Mouse (Mus musculus) adipocyte (in vitro differentiated cells): ENCODE results near the gene Lrrtm4.

Experiments used
- DNase-seq: peaks from one replicate; pipeline ENCODE4 v3.0.0-alpha.2; 2016; ENCODE audit warnings: low spot score

Gene Lrrtm4

DNA sequence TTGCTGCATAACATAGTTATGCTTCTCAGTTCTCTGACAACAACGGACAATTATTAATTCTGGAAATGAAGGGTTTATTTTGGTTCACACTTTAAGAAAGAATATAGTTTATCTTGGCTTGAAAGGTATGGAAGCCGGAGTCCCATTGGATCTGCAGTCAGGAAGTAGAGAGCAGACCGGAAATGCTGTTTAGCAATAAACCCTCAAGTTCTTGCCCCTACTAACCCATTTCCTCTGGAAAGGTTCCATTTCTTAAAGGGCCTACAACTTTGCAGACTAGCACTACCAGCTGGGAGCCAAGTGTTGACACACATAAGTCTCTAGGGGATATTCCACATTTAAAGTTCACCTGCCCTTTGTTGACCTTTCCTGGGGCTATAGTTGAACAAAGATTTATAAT lies 309.7 kb downstream of the Lrrtm4 start:
- DNase-seq, result no peak

DNA sequence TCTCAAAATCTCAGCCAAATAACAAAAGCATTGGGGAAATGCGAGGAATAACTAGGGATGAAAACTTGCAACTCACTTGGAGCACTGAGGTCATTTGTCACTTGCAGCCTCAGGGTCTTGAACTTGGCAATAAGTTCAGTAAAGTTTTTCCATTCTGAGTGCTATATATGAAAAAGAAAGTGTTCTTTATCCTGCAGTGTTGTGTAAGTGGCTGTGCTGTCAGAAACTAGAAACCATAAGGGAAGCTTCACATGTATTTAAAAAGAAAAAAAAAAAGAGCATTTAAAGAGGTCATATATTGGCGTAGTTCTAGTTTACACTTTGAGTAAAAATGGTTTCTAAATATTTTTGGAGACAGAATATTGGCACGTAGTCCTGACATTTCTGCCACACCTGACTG lies 313.1 kb downstream of the Lrrtm4 start:
- DNase-seq, result no peak

DNA sequence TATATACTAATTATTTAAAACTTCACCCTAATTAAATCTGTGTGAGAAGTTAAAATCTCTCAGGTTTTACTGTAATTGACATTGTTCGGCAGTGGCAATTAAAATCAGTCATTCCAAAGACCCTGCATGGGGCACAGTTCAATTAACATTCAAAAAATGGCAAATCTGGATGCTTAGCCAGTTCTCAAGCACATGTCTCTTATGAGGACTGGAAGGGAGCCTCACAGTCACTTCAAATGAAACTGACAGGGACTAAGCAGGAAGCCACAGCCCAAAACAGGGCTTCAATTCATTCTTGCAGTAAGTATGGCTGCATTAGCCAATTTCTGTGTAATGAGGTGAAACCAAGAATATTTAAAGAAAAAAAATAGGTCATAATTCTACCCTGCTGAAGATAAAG lies 333.6 kb downstream of the Lrrtm4 start:
- DNase-seq, result no peak

DNA sequence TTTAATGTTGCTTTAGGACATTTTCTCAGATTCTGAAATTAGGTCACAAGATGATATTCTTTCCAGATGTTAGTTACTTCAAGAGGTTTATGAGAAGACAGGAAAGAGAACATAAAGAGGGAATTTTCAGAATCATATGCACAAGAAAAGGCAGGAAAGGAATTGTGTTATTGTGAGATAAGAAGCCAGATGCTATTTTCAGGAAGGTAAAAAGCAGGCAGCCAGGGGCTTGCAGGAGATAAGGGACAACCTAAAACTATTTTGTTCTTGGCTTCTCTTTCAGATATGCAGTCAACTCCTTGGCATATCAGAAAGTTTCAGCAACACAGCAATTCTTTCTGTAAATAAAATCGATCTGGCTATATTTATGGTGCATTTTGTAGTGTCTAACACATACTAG lies 338.4 kb downstream of the Lrrtm4 start:
- DNase-seq, result no peak

DNA sequence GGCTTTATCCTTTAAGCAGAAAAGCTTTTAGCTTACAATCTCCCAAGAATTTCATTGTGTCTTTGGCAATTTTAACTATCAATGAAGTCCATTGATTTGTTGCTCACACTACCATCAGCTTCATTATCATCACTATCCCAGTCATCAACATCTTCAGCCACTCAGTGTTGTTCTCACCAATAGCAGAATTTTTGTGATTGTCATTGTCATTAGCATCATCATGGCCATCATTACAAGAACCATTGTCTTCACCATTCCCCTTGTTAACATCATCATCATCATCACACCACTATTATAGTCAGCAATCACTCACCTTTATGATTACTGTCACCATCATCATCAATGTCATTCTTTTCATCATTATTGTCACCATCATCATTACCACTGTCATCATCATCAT lies 344.9 kb downstream of the Lrrtm4 start:
- DNase-seq, result no peak

DNA sequence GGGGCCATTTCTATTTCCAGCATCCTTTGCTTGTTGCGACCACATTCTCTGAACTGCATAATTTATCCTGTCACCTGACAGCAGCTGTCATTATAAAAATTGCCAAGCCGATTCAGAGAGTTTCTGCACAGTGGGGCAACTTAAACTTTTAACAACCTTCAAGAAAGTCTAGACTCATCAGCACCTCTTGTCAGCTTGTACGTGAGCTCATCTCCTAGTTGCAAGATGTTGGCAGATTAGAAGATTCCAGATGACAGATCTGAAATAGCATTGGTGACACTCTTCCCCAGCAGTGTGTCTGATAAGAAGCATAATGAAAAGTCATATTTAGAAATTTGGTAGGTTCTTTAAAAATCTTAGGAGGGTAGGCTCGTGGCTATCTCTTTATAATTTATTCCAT lies 347.9 kb downstream of the Lrrtm4 start:
- DNase-seq, result no peak

DNA sequence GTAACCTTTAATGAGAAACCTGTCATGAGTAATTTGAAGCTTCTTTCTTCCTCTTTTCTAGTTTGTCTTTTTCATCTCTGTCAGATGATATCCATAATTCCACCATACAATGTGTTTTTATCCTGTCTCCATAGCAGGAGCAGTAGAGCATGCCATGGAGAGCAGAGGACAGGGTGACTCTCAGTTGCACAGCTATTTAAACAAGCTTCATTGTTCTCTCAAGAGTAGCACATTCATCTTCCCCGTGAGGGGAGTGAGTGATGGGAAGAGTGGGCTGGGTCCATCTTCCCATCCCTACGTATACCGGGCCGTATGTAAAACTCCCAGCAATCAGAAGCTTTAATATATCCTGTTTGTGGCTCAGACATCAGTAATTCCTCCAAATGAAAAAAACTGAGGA lies 370.9 kb downstream of the Lrrtm4 start:
- no peak for DNase-seq

DNA sequence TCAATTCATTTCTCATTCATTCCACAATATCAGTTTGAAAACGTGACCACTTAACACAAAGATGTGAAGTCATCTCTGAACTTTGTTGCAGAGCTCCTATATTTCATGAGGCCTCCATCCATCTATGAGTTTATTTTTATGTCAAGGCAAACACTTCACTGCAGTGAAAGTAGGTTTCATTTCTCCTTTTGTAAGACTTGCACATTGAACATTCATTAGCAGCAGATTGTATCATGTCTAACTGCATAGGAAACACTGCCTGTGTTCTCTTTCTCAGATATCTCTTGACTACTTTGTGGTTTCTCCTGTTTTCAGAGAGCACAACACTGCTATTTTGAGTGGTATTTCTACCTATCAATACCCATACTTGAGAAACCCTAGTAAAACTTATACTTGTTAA lies 388.1 kb downstream of the Lrrtm4 start:
- no peak for DNase-seq

DNA sequence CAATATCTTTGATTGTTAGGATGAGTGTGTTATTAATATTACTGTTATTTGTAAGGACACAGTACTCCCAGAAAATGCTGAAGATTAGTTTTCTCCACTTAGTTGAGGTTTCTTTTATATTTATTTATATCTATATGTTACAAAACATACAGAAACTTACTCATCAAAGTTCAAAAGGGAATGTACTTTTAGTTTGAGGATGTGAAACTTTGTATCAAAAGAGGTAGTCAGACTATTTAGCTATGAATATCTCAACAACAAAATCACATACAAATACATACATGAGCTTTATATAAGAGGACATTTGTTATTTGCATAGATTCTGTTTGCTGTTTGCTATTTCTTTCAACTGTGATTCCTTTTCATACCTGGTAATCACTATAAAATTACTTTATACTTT lies 421.5 kb downstream of the Lrrtm4 start:
- no peak for DNase-seq

DNA sequence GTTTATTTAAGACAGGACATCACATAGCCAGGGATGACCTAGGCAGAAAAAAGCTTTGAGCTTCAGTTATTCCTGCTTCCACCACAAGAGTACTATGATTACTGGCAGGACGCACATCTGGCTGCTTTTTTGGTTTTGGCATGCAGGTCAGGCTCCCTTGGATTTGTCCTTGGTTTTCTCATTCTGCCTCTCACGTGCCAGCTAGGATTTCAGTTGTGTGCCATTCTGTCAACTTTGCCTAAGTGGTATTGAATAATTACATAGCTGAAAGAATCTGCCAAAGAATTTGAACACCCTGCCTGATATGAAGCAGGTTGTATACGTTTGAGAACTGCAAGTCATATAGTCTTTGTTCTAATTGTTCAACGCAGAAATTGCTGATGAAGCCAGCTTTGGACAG lies 451.9 kb downstream of the Lrrtm4 start:
- no peak for DNase-seq

DNA sequence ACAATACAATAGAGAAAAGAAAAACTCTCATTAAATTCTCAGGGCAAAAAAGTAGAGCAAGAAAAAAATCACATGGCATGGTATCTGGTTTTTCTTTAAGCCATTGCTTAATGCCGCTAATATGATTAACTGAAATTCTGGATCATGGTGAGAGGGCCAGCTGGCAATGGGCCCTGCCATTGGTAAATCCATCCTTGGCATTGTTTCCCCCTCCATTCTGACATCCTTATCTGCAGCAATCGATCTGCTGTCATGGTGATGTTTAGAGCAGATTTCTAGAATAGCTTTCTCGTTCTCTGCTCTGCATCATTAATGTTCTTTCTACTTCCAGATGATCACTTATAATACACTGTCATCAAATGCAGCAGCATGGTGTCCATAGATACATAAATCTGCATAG lies 457.5 kb downstream of the Lrrtm4 start:
- no peak for DNase-seq

DNA sequence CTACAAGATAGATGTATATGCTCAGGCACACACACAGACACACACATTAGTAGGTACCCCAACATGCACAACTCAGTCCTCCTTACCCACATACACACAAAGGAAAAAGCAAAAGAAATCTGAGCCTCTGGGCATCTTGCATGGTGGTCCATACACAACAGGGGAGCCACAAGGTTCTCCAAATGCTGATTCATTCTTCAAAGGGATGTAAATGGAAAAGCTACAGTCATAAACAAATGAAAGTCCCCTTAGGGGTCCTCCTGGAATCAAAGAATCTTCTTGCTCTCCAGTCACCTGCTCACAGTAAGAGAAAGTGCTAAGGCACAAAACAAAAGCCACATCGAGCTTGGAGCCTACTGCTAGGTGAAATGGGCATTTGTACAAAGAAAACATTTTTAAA lies 526.3 kb downstream of the Lrrtm4 start:
- no peak for DNase-seq

DNA sequence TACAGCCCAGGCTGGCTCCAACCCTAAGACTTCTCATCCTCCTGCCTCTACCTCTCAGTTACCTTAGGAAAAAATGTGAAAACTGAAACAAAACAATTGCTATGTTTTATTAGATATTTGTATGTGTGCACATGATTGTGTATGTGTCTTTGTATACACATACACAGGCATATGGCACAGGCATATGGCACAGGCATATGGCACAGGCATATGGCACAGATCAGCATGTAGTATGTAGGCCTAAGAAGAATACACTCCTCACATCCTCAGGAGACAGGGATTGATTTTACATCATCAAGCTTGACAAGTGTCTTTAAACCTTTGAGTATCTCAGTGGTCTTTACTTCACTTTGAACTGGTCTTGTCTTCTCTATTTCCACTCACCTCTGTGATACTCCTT lies 531.2 kb downstream of the Lrrtm4 start:
- DNase-seq, result no peak

DNA sequence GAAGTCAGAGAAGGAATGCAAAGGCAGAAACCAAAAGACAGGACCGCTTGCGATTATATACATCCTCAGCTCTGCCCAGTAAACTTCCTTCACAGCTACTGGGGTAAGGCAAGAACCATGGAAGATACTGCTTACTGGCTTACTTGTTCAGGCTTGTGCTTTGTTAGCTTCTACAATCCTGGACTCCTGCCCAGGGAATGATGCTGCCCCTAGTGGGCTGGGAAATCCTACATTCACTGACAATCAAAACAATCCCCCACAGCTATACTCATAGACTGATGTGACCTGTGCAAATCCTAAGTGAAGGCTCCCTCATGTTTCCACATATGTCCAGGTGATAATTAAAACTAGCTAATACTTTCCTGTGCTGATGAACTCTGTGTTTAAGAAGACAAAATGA lies 534.7 kb downstream of the Lrrtm4 start:
- DNase-seq, result no peak

DNA sequence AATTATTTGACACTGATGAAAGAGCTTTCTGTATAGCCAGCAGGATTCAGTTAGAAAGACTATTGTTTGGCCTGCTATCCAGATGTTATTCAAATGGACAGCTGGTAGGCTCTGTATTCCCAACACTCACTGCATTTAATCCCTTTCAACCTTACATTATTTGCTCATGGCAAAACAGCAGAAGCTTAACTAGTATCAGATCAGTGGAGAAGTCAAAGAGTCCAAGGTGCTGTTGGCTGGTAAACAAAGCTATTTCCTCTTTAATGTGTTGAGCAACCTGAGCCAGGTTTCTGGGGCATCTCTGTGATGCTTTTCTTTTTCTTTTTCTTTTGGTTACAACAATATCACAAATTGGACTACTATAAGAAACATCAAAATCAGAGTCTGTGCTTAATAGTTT lies 536.3 kb downstream of the Lrrtm4 start:
- no peak for DNase-seq

DNA sequence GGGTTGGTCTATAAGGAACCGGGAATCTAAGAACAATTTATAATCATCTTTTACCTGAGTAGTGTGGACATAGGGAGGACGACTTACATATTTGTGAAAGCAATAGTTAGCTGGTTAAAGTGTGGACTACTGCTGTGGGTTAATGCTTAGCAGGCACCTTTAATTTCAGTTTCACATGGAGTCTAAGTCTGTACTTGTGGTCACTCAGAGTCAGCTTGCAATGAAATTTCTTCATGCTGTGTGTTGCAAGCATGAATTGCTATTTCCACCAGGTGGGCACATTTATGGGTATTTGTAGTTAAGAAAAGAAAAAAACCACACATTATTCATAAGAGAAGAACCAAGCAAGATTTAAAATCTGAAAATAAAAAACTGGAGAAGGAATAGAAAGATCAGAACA lies 558.5 kb downstream of the Lrrtm4 start:
- DNase-seq, result no peak

DNA sequence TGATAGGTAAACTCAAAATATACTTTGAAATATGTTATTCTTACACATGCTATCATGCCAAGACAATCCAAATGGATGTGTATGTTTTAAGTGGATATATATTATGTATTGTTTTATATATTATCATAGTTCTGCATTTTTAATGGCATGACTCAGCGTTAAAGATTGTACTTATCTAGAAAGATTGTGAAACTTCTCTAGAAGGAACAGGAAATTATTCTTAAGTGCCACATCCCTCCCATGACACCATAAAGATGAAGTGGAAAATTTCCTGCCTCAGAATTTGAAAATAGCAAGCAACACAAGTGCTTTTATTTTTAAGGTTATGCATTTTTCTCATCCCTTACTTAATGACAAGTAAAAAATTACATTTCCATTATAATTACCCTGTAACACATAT lies 563.5 kb downstream of the Lrrtm4 start:
- DNase-seq, result no peak

DNA sequence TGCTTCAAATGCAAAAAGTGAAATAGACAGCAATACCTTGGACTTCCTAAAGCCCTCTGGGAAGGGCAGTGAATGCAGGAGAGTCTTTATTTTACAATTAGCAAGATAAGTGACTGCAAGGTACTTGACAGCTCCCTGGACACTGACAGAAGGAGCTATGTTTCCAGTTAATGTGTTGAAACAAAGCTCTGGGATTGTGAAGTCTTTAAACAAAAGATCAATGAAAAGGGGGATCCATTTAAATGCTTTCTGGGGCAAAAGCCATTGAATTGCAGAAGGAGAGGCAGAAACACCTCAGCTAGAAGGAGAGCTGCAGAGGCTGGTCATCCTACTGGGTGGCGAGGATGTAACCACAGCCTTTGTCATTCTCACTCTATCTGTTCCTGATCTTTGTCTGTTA lies 571.1 kb downstream of the Lrrtm4 start:
- no peak for DNase-seq

DNA sequence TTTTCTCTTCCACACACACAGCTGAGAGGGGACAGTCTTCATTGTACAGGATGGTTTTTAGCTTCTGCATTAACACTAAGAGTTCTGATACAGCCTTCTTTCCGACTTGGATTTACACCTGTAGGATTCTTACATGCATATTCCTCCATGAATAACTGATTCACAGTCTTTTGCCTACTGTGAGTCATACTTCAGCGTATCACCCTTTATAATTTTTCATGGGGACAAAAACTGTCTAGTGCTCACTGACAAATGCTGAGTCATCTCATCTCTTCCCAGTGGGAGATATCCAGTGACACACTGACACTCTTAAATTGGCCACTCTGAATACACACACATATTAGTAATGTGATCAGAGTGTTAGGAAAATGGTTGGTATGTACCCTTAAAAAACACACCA lies 600.8 kb downstream of the Lrrtm4 start:
- no peak for DNase-seq

DNA sequence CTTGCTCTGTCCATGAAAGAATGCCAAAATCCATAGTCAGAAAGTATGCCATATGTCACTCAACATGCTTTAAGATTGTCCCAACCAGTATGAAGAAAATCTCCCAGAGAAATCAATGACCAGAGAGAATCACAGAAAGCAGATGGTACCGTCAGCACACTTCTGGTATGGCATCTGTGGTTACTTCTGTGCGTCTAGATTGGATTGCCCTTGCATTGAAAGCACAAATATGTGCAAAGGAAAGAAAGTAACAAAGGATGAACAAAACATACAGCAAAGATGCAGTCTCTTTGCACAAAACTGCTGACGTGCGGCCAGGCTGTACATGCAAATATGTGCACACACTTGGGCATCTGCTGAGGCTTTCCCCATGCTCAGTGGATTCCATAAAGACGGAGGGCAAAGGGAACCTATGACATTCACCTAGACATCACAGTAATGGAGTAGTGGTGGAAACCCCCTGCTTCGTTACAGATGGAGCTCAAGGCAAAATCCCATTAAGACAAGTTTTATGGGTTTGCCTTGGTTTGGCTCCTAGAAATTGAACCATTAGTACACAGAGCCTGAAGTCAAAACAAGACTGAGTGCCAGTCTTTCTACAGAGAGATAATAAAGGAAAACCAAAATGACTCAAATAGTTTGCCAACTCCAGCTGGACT lies 604.1 kb downstream of the Lrrtm4 start:
- DNase-seq, result no peak

DNA sequence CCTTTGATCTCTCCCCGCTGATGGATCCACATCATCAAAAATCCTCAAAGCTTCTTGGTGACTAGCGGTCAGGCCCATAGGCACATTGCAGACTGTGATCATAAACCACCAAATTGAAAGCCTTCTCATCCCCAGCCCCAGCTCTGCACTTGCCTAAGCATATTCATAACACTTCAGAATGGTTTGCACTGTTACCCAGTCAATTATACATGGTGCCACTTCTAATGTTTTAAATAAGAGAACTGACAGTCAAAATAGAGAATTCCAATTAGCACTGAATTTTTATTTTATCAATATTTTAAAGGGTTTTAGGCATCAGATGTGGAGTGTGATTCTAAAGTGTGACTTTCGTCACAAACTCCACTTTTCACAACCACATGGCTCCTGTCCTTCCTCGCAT lies 606.8 kb downstream of the Lrrtm4 start:
- DNase-seq, result no peak

DNA sequence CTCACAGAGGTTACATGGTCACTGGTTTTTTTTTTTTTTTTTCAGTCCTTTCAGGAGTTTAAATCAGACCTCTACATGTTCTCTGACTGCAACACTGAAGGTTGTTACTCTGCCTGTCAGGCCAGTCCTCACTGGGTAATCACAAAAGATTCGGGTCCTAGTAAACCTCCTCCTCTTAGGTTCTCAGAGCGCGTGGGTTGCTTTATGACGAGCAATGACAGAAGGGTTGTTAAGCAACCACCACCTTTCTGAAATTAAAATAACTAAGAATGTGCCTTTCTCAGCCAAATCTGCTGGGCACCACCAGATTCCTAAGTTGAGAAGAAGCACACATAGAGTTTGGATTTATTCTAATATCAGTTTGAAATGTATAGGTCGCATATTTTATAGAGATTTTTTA lies 644.1 kb downstream of the Lrrtm4 start:
- no peak for DNase-seq

DNA sequence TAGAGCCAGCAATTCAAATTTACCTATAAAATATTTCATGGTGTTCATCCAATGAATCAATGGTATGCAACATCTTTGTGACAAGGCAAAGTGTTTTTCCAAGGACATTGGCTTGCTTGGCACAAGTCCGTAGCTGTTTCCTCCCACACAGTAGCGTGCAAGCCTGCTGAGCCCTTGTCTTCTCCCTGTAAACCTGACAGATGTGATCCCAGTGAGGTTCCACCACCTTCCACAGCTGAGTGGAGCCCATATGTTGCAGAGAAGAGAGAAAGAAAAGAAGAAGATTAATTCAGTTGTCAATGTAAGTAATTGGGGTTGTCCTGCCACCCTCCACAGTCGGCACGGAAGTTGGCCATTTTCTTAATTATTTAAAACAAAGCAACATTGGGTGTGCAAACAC lies 645.4 kb downstream of the Lrrtm4 start:
- DNase-seq, result no peak

DNA sequence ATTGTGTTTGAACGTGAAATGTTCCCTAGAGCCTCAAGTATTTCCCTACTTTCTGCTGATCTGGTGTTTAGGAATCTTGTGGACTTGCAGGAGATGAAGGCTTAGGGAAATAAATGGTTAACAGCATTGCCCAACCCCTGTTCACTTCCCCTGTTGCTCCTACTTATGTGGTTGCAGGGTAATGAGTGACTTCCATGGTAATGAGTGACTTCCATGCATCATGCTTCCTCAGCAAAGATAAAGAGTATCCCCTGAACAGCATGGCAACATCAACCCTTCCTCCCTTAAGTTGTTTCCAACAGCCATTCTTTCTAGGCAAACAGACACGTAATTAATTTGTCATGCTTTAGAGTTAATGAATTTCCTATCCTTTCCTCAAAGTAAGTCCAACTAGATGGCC lies 685.5 kb downstream of the Lrrtm4 start:
- DNase-seq, result no peak

DNA sequence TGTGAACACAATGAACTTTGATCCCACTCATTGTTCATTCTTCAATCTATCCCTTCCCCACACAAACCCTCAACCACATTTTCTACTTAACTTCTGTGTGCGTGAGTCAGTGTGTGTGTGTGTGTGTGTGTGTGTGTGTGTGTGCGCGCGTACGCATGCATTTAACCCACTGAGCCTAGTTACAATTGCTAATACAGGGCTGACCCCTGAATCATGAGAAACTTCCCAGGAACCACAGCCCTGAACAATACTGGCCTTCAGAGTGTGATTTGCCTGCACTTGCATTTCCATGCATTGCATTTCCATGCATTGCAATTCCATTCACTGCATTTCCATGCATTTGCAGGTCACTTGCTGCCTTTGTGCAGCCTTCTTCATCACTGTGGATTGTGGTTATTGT lies 701.8 kb downstream of the Lrrtm4 start:
- no peak for DNase-seq
